Mouse (Mus musculus) testis, adult 10 weeks (tissue): Measurements from ENCODE around the gene Zfp771. TPM values are rescaled to one million over a fixed set of nuclear protein-coding genes. Genes with fewer than 3 reads are reported as not detected.

Source experiments
- polyA plus RNA-seq: library from polyadenylated mRNA; stranded (reverse); fragments of 350-450 nt; fragmentation: Illumina TruSeq; extraction: RNeasy Lipid Tissue Mini Kit (QIAGEN cat#74804); gene quantifications from one replicate; pipeline ENCODE4 v1.2.3, GENCODE M21; 2014; ENCODE audit warnings: low read depth, low replicate concordance

Gene Zfp771
- 6.9 TPM for polyA plus RNA-seq

GRCm38 (mm10) chr7:127243870-127244657 is at the start of gene Zfp771:
TSS of gene Zfp771 (plus strand) at chr7:127244274.

GRCm38 (mm10) chr7:127195544-127196295 is 48.4 kb upstream of the Zfp771 start, which contains the start of gene Cd2bp2:
TSS of gene Cd2bp2 (minus strand) at chr7:127196050.

GRCm38 (mm10) chr7:127208295-127208552 is 35.9 kb upstream of the Zfp771 start, which contains the start of gene Tbc1d10b:
TSS of gene Tbc1d10b (minus strand) at chr7:127208468.

GRCm38 (mm10) chr7:127208553-127209438 is 35.3 kb upstream of the Zfp771 start, which contains the start of gene Mylpf:
TSS of gene Mylpf (plus strand) at chr7:127208890.

GRCm38 (mm10) chr7:127232622-127233367 is 11.3 kb upstream of the Zfp771 start, which contains the start of the genes Zfp553 and Sept1:
TSS of gene Zfp553 (plus strand) at chr7:127233061.
TSS of gene Sept1 (minus strand) at chr7:127233130.

GRCm38 (mm10) chr7:127260309-127261111 is 16.4 kb downstream of the Zfp771 start, which contains the start of gene Dctpp1:
TSS of gene Dctpp1 (minus strand) at chr7:127260709.

GRCm38 (mm10) chr7:127273925-127274789 is 30.1 kb downstream of the Zfp771 start, which contains the start of gene Sephs2:
TSS of gene Sephs2 (minus strand) at chr7:127274055.

GRCm38 (mm10) chr7:127296098-127296497 is 52.0 kb downstream of the Zfp771 start, which contains the start of gene Itgal:
TSS of gene Itgal (plus strand) at chr7:127296260.

Other genes starting within 250 kb of the Zfp771 start
- 0.11 TPM for gene Mvp, start 229.7 kb upstream of the Zfp771 start, polyA plus RNA-seq
- gene Pagr1b, start 227.8 kb upstream of the Zfp771 start, polyA plus RNA-seq, result not detected
- not detected for gene Pagr1a, start 226.9 kb upstream of the Zfp771 start, polyA plus RNA-seq
- 0.80 TPM for gene Gm42742, start 223.2 kb upstream of the Zfp771 start, polyA plus RNA-seq
- 0.22 TPM for gene Prrt2, start 223.1 kb upstream of the Zfp771 start, polyA plus RNA-seq
- gene Maz, start 217.2 kb upstream of the Zfp771 start, polyA plus RNA-seq, result 14.6 TPM
- gene Kif22, start 201.8 kb upstream of the Zfp771 start, polyA plus RNA-seq, result 12.4 TPM
- gene Zg16, start 156.9 kb upstream of the Zfp771 start, polyA plus RNA-seq, result not detected
- gene AI467606, start 152.9 kb upstream of the Zfp771 start, polyA plus RNA-seq, result 1.8 TPM
- gene Qprt, start 122.0 kb upstream of the Zfp771 start, polyA plus RNA-seq, result not detected
- gene Spn, start 106.5 kb upstream of the Zfp771 start, polyA plus RNA-seq, result 0.07 TPM
- 8.9 TPM for gene Cd2bp2, start 48.2 kb upstream of the Zfp771 start, polyA plus RNA-seq
- gene Tbc1d10b, start 35.8 kb upstream of the Zfp771 start, polyA plus RNA-seq, result 1.6 TPM
- gene Mylpf, start 35.4 kb upstream of the Zfp771 start, polyA plus RNA-seq, result not detected
- gene Zfp553, start 11.2 kb upstream of the Zfp771 start, polyA plus RNA-seq, result 1.1 TPM
- 0.53 TPM for gene Sept1, start 11.1 kb upstream of the Zfp771 start, polyA plus RNA-seq
- 0.62 TPM for gene Dctpp1, start 16.4 kb downstream of the Zfp771 start, polyA plus RNA-seq
- gene Sephs2, start 29.8 kb downstream of the Zfp771 start, polyA plus RNA-seq, result 126 TPM
- 0.22 TPM for gene Itgal, start 52.0 kb downstream of the Zfp771 start, polyA plus RNA-seq
- gene Zfp768, start 101.3 kb downstream of the Zfp771 start, polyA plus RNA-seq, result 4.0 TPM
- 0.35 TPM for gene Zfp747, start 131.8 kb downstream of the Zfp771 start, polyA plus RNA-seq
- 0.20 TPM for gene 9130019O22Rik, start 142.9 kb downstream of the Zfp771 start, polyA plus RNA-seq
- gene E430018J23Rik, start 149.4 kb downstream of the Zfp771 start, polyA plus RNA-seq, result 0.57 TPM
- gene Zfp764, start 162.5 kb downstream of the Zfp771 start, polyA plus RNA-seq, result 0.14 TPM
- 1.4 TPM for gene Zfp688, start 177.8 kb downstream of the Zfp771 start, polyA plus RNA-seq
- gene Zfp689, start 204.9 kb downstream of the Zfp771 start, polyA plus RNA-seq, result 2.3 TPM
- gene Prr14, start 215.3 kb downstream of the Zfp771 start, polyA plus RNA-seq, result 25.2 TPM
- 12.3 TPM for gene Fbrs, start 234.9 kb downstream of the Zfp771 start, polyA plus RNA-seq